Mouse (Mus musculus) MEL (cell line): ENCODE measurements around the gene Wdpcp.

Experiments used
- EP300 ChIP-seq, 2 experiments: IDR thresholded peaks; 2 replicates each; pipeline ENCODE4 v1.6.1; 2011; ENCODE audit warnings: improper control_type of control experiment in 2 of 2, low read length in 2 of 2, low read depth in 1 of 2, mild to moderate bottlenecking in 1 of 2
- MAX ChIP-seq: IDR thresholded peaks from 2 replicates; pipeline ENCODE4 v1.6.1; 2011; ENCODE audit warnings: low read length, improper control_type of control experiment

- TF ChIP-seq MAX: no peak
- no peak for TF ChIP-seq EP300 (IDR thresholded peaks at IDR 0.05; ENCODE audit: low read depth in 1 of 2, low read length in 2 of 2)
Observed at GRCm38 (mm10) chr11:21729056-21729455, 157.0 kb downstream of the Wdpcp start.
